ENCODE assay signal across 8 mouse cellular contexts in genomic region chr12:102743589-102744574, GRCm38 (mm10). TPM values are rescaled to one million over a fixed set of nuclear protein-coding genes. Genes with fewer than 3 reads are reported as not detected.
DNase-seq lines count a peak whose midpoint lies in the region; ATAC-seq lines count a peak whose summit lies in the region.

TSS of gene Moap1 (minus strand) at chr12:102743661.
TSS of gene Tmem251 (plus strand) at chr12:102743762.

- peak within 1 kb of the TSS; percentile 80 for H3K4me2 ChIP-seq in hindbrain, embryonic 11.5 days (replicated peaks; ENCODE audit: low read depth, low read length)

- under 1% methylated on average over 56 of the region's 63 CpGs for WGBS in hindbrain, embryonic 11.5 days

- H3K4me3 ChIP-seq in hindbrain, embryonic 11.5 days (ENCODE audit: low read depth, low read length): peak within 1 kb of the TSS; percentile 86

- H3K9ac ChIP-seq in hindbrain, embryonic 11.5 days (ENCODE audit: low read depth, low read length): peak within 1 kb of the TSS; percentile 84

- H3K36me3 ChIP-seq in hindbrain, embryonic 11.5 days (ENCODE audit: control insufficient read depth, insufficient read depth, low read length): no peaks in the 10 kb centered on the region

- H3K27ac ChIP-seq in hindbrain, embryonic 11.5 days (ENCODE audit: low read depth, low read length): peak within 1 kb of the TSS; percentile 89

- peak; percentile 92 for DNase-seq in Muller cell, postnatal 12 days (ENCODE audit: inconsistent ontology term)
- DNase-seq in cerebellum, adult 9-10 months: peak; percentile 88
- peak; percentile 83 to 91 for DNase-seq in frontal cortex, adult 2 months (ENCODE audit: extremely low spot score in 1 of 2, low spot score in 1 of 2)
- peak; percentile 92 for DNase-seq in hindbrain, embryonic 11.5 days (ENCODE audit: low spot score)
- DNase-seq in layer of hippocampus, postnatal 36 days: peak; percentile 89
- DNase-seq in lung, postnatal 25 days (ENCODE audit: low spot score): peak; percentile 93
- peak; percentile 69 for DNase-seq in retina, adult 2 months (ENCODE audit: low read depth, low spot score)
- DNase-seq in thymus, postnatal 25 days: peak; percentile 89

- no peaks in the 10 kb centered on the region for H3K9me3 ChIP-seq in hindbrain, embryonic 11.5 days (ENCODE audit: control insufficient read depth, low read length)

- peaks cover 6% of the 10 kb centered on the region; the same call in 1 of the 2 replicates for H3K4me1 ChIP-seq in hindbrain, embryonic 11.5 days (replicated peaks; ENCODE audit: control insufficient read depth, insufficient read depth, low read length)

- ATAC-seq in hindbrain, embryonic 11.5 days (ENCODE audit: low FRiP score): peak; percentile 97

- H3K27me3 ChIP-seq in hindbrain, embryonic 11.5 days (ENCODE audit: control insufficient read depth, insufficient read depth, low read length): no peaks in the 10 kb centered on the region

RNA-seq across cellular contexts. Expression of gene Moap1, which starts in this region (rescaled TPM):
- 8.4 and 12.4 TPM in 2 replicates for polyA plus RNA-seq in frontal cortex, adult 2 months (2012; rRNA removed)
- 35.7 and 42.9 TPM in 2 replicates for polyA plus RNA-seq in hindbrain, embryonic 11.5 days (2014; fragmentation: Nextera tagmentation; extraction: Ambion mirVana)
- 10 to 100 TPM; 26.1 to 26.5 TPM for total RNA-seq in layer of hippocampus, postnatal 36 days (2021)

RNA-seq across cellular contexts. Expression of gene Tmem251, which starts in this region (rescaled TPM):
- polyA plus RNA-seq in frontal cortex, adult 2 months (2012; rRNA removed): 3.9 and 4.4 TPM in 2 replicates
- polyA plus RNA-seq in hindbrain, embryonic 11.5 days (2014; fragmentation: Nextera tagmentation; extraction: Ambion mirVana): 10.8 and 11.3 TPM in 2 replicates
- 1 to 10 TPM; 5.0 to 6.0 TPM for total RNA-seq in layer of hippocampus, postnatal 36 days (2021)

Comparison
In these comparisons a context has a peak if more than half of its experiments do, and no peak if none do; other contexts are left out.
1. Peak in every context shown above with its lines: DNase-seq, ATAC-seq, H3K4me3 ChIP-seq and H3K27ac ChIP-seq.